Mouse (Mus musculus) hindbrain, embryonic 11.5 days (tissue): ENCODE results near the gene Znrf3. TPM values are rescaled to one million over a fixed set of nuclear protein-coding genes. Genes with fewer than 3 reads are reported as not detected.

Source experiments
- ATAC-seq: fragments of 200-750 bp; cut with Nextera tagmentation; 2 replicates; pipeline ENCODE4 v1.8.0; 2017; ENCODE audit warnings: mild to moderate bottlenecking, moderate TSS enrichment, moderate library complexity; ENCODE audit not compliant: low FRiP score
- DNase-seq: peaks from one replicate; pipeline ENCODE4 v3.0.0-alpha.2; 2015; ENCODE audit warnings: low spot score
- H3K27ac ChIP-seq: fragments of 300-500 bp; sonication (generic); 2 replicates; pipeline ENCODE4 v1.5.1; 2014; ENCODE audit warnings: mild to moderate bottlenecking, low read depth, low read length
- H3K27me3 ChIP-seq: fragments of 300-500 bp; sonication (generic); 2 replicates; pipeline ENCODE4 v1.6.1; 2014; ENCODE audit warnings: mild to moderate bottlenecking, low read length, moderate library complexity, mixed read lengths; ENCODE audit not compliant: control insufficient read depth, insufficient read depth
- H3K36me3 ChIP-seq: fragments of 300-500 bp; sonication (generic); 2 replicates; pipeline ENCODE4 v1.6.1; 2014; ENCODE audit warnings: mild to moderate bottlenecking, low read length, moderate library complexity, mixed read lengths; ENCODE audit not compliant: control insufficient read depth, insufficient read depth
- H3K4me1 ChIP-seq: fragments of 300-500 bp; sonication (generic); replicated peaks from 2 replicates; pipeline ENCODE4 v1.6.1; 2014; ENCODE audit warnings: low read length, mixed read lengths; ENCODE audit not compliant: control insufficient read depth, insufficient read depth
- H3K4me2 ChIP-seq: fragments of 300-500 bp; sonication (generic); replicated peaks from 2 replicates; pipeline ENCODE4 v1.6.1; 2014; ENCODE audit warnings: mild to moderate bottlenecking, low read depth, low read length
- H3K4me3 ChIP-seq: fragments of 300-500 bp; sonication (generic); 2 replicates; pipeline ENCODE4 v1.5.1; 2014; ENCODE audit warnings: low read depth, low read length
- H3K9ac ChIP-seq: fragments of 300-500 bp; sonication (generic); 2 replicates; pipeline ENCODE4 v1.6.1; 2014; ENCODE audit warnings: low read depth, low read length
- H3K9me3 ChIP-seq: fragments of 300-500 bp; sonication (generic); 2 replicates; pipeline ENCODE4 v1.6.1; 2016; ENCODE audit warnings: low read length; ENCODE audit not compliant: control insufficient read depth
- WGBS: fragments of 180-500 bp; shearing (Covaris S2); extraction: QIAGEN DNeasy Blood & Tissue Kit; methylation state at CpG from one replicate; pipeline ENCODE4 v1.1.7; 2014; 5-methylcytosine and 5-hydroxymethylcytosine counted together
- polyA plus RNA-seq: library from polyadenylated mRNA; unstranded; fragments of >200 nt; fragmentation: Nextera tagmentation; extraction: Ambion mirVana; gene quantifications from 2 replicates; pipeline ENCODE4 v1.2.1, GENCODE M21; 2014

Gene Znrf3
- polyA plus RNA-seq, 1 experiment from 2014 or later, result 11.5 TPM

GRCm38 (mm10) chr11:5349483-5349882, 95.2 kb downstream of the Znrf3 start:
- no peak overlapping the region for H3K27ac ChIP-seq
- WGBS, result 98% methylated on average over 5 of the region's 5 CpGs
- no peak for ATAC-seq
- H3K4me3 ChIP-seq, result no peak overlapping the region
- no peaks in the 10 kb centered on the region for H3K9me3 ChIP-seq
- no peak for DNase-seq
- H3K4me1 ChIP-seq, result no peaks in the 10 kb centered on the region
- no peak overlapping the region for H3K9ac ChIP-seq
- H3K4me2 ChIP-seq, result no peak overlapping the region
- H3K27me3 ChIP-seq, result no peaks in the 10 kb centered on the region
- no peaks in the 10 kb centered on the region for H3K36me3 ChIP-seq

GRCm38 (mm10) chr11:5346845-5347640, 97.6 kb downstream of the Znrf3 start:
- no peak overlapping the region for H3K4me3 ChIP-seq
- H3K9me3 ChIP-seq, result no peaks in the 10 kb centered on the region
- no peaks in the 10 kb centered on the region for H3K36me3 ChIP-seq
- 74% methylated on average over 4 of the region's 4 CpGs for WGBS
- H3K27me3 ChIP-seq, result no peaks in the 10 kb centered on the region
- H3K27ac ChIP-seq, result no peak overlapping the region
- H3K4me2 ChIP-seq, result no peak overlapping the region
- no peaks in the 10 kb centered on the region for H3K4me1 ChIP-seq
- DNase-seq (no peak), ATAC-seq (no peak)
- no peak overlapping the region for H3K9ac ChIP-seq

GRCm38 (mm10) chr11:5343748-5344147, 100.9 kb downstream of the Znrf3 start:
- H3K27me3 ChIP-seq, result no peaks in the 10 kb centered on the region
- WGBS, result 98% methylated on average over 4 of the region's 4 CpGs
- ATAC-seq, result no peak
- no peak overlapping the region for H3K9ac ChIP-seq
- no peak overlapping the region for H3K27ac ChIP-seq
- H3K36me3 ChIP-seq, result no peaks in the 10 kb centered on the region
- no peaks in the 10 kb centered on the region for H3K9me3 ChIP-seq
- no peak for DNase-seq
- H3K4me1 ChIP-seq, result no peaks in the 10 kb centered on the region
- H3K4me3 ChIP-seq, result no peak overlapping the region
- H3K4me2 ChIP-seq, result no peak overlapping the region

- WGBS, result 98% methylated on average over 1 of the region's 1 CpGs
- Histone ChIP-seq H3K27me3 (no peaks in the 10 kb centered on the region), H3K4me2 (no peak overlapping the region), H3K9me3 (no peaks in the 10 kb centered on the region), H3K27ac (no peak overlapping the region), H3K36me3 (no peaks in the 10 kb centered on the region), H3K4me1 (no peaks in the 10 kb centered on the region), H3K9ac (no peak overlapping the region), H3K4me3 (no peak overlapping the region)
- ATAC-seq (no peak), DNase-seq (no peak)
Observed at GRCm38 (mm10) chr11:5339732-5340131, 104.9 kb downstream of the Znrf3 start.

GRCm38 (mm10) chr11:5336852-5337251, 107.8 kb downstream of the Znrf3 start:
- no peak for DNase-seq
- H3K27me3 ChIP-seq, result no peaks in the 10 kb centered on the region
- no peaks in the 10 kb centered on the region for H3K4me1 ChIP-seq
- no peak overlapping the region for H3K27ac ChIP-seq
- H3K4me3 ChIP-seq, result no peak overlapping the region
- no peaks in the 10 kb centered on the region for H3K9me3 ChIP-seq
- no peak for ATAC-seq
- H3K36me3 ChIP-seq, result no peaks in the 10 kb centered on the region
- no peak overlapping the region for H3K9ac ChIP-seq
- 86% methylated on average over 7 of the region's 7 CpGs for WGBS
- H3K4me2 ChIP-seq, result no peak overlapping the region

- no peak overlapping the region for H3K9ac ChIP-seq
- H3K9me3 ChIP-seq, result no peaks in the 10 kb centered on the region
- ATAC-seq, result no peak
Observed at GRCm38 (mm10) chr11:5336269-5336668, 108.4 kb downstream of the Znrf3 start.

GRCm38 (mm10) chr11:5330851-5331250, 113.8 kb downstream of the Znrf3 start:
- no peak overlapping the region for H3K4me2 ChIP-seq
- H3K9me3 ChIP-seq, result no peaks in the 10 kb centered on the region
- no peaks in the 10 kb centered on the region for H3K36me3 ChIP-seq
- WGBS, result 93% methylated on average over 4 of the region's 4 CpGs
- no peak overlapping the region for H3K27ac ChIP-seq
- H3K4me3 ChIP-seq, result no peak overlapping the region
- no peak overlapping the region for H3K9ac ChIP-seq
- DNase-seq (no peak), ATAC-seq (no peak)
- H3K4me1 ChIP-seq, result no peaks in the 10 kb centered on the region
- no peaks in the 10 kb centered on the region for H3K27me3 ChIP-seq

More at GRCm38 (mm10) chr11:5336269-5336668, 108.4 kb downstream of the Znrf3 start:
- H3K27ac ChIP-seq, result no peak overlapping the region
- no peak overlapping the region for H3K4me3 ChIP-seq
- H3K4me2 ChIP-seq, result no peak overlapping the region
- no peaks in the 10 kb centered on the region for H3K4me1 ChIP-seq
- no peaks in the 10 kb centered on the region for H3K36me3 ChIP-seq
- no peak for DNase-seq
- no peaks in the 10 kb centered on the region for H3K27me3 ChIP-seq

GRCm38 (mm10) chr11:5327693-5328092, 117.0 kb downstream of the Znrf3 start:
- no peak overlapping the region for H3K9ac ChIP-seq
- H3K27me3 ChIP-seq, result no peaks in the 10 kb centered on the region
- ATAC-seq, result no peak

GRCm38 (mm10) chr11:5326252-5326651, 118.4 kb downstream of the Znrf3 start:
- H3K9me3 ChIP-seq, result no peaks in the 10 kb centered on the region
- no peaks in the 10 kb centered on the region for H3K4me1 ChIP-seq
- no peak overlapping the region for H3K9ac ChIP-seq
- ATAC-seq (no peak), DNase-seq (no peak)
- no peaks in the 10 kb centered on the region for H3K27me3 ChIP-seq
- H3K4me3 ChIP-seq, result no peak overlapping the region
- no peak overlapping the region for H3K27ac ChIP-seq
- WGBS, result 90% methylated on average over 3 of the region's 3 CpGs
- no peak overlapping the region for H3K4me2 ChIP-seq
- H3K36me3 ChIP-seq, result no peaks in the 10 kb centered on the region

More at GRCm38 (mm10) chr11:5327693-5328092, 117.0 kb downstream of the Znrf3 start:
- Histone ChIP-seq H3K27ac (no peak overlapping the region), H3K4me1 (no peaks in the 10 kb centered on the region), H3K36me3 (no peaks in the 10 kb centered on the region), H3K4me2 (no peak overlapping the region), H3K9me3 (no peaks in the 10 kb centered on the region), H3K4me3 (no peak overlapping the region)
- no peak for DNase-seq
- WGBS, result 72% methylated on average over 1 of the region's 1 CpGs
